Mouse (Mus musculus) lung, postnatal 0 days (tissue): Measurements from ENCODE around the gene Pax9.

Source experiments
- CTCF ChIP-seq: IDR thresholded peaks from 2 replicates; pipeline ENCODE4 v1.5.1; 2016; ENCODE audit warnings: antibody characterized with exemption, mild to moderate bottlenecking
- EP300 ChIP-seq: IDR thresholded peaks from 2 replicates; pipeline ENCODE4 v1.6.1; 2016; ENCODE audit warnings: antibody characterized with exemption, mild to moderate bottlenecking, control low read depth

- TF ChIP-seq CTCF: no peak
- TF ChIP-seq EP300: no peak
Observed at GRCm38 (mm10) chr12:56695358-56696173, 4.0 kb downstream of the Pax9 start.
